20 mouse cellular contexts compared by ENCODE assay signal in genomic region chrX:157468795-157469194, GRCm38 (mm10). TPM values are rescaled to one million over a fixed set of nuclear protein-coding genes. Genes with fewer than 3 reads are reported as not detected.
"Had no signal": no experiment of that assay in that cellular context is flagged by ENCODE, and none has a peak within 500 bp of the region (broad histone marks: within the 10 kb centered on the region; RNA-seq: fewer than 3 reads in every experiment).

No protein-coding gene starts in this region.

- H3K36me3 ChIP-seq: lung, embryonic 15.5 days; midbrain, embryonic 15.5 days; stomach, embryonic 15.5 days had no signal

- H3K9me3 ChIP-seq: lung, embryonic 15.5 days; megakaryocyte, embryonic 14.5 days; midbrain, embryonic 13.5 days; midbrain, embryonic 15.5 days; neural tube, embryonic 12.5 days; stomach, embryonic 15.5 days had no signal

- ATAC-seq: liver, postnatal 0 days; lung, postnatal 0 days; midbrain, embryonic 13.5 days; midbrain, embryonic 15.5 days had no signal

- DNase-seq: liver, postnatal 0 days; lung, adult 2 months; lung, postnatal 14 days; lung, postnatal 36 days; right cerebral cortex, postnatal 14 days; thymus, adult 2 months; thymus, postnatal 25 days; thymus, postnatal 4 days had no signal

- H3K4me2 ChIP-seq: lung, embryonic 15.5 days; midbrain, embryonic 11.5 days; midbrain, embryonic 13.5 days; midbrain, embryonic 15.5 days; neural tube, embryonic 12.5 days; stomach, embryonic 15.5 days had no signal

- H3K27me3 ChIP-seq: lung, embryonic 15.5 days; midbrain, embryonic 13.5 days; midbrain, embryonic 15.5 days; neural tube, embryonic 12.5 days; stomach, embryonic 15.5 days had no signal

- H3K27ac ChIP-seq: lung, embryonic 15.5 days; macrophage; midbrain, embryonic 13.5 days; midbrain, embryonic 15.5 days; neural tube, embryonic 12.5 days; stomach, embryonic 15.5 days; stomach, postnatal 0 days had no signal

- H3K4me3 ChIP-seq: lung, embryonic 15.5 days; megakaryocyte, embryonic 14.5 days; midbrain, embryonic 13.5 days; midbrain, embryonic 15.5 days; neural tube, embryonic 12.5 days; stomach, embryonic 15.5 days had no signal

- H3K4me1 ChIP-seq: lung, embryonic 15.5 days; midbrain, embryonic 13.5 days; midbrain, embryonic 15.5 days; neural tube, embryonic 12.5 days; stomach, embryonic 15.5 days had no signal

- H3K9ac ChIP-seq: liver, postnatal 0 days; lung, embryonic 15.5 days; midbrain, embryonic 13.5 days; midbrain, embryonic 15.5 days; neural tube, embryonic 12.5 days; stomach, embryonic 15.5 days had no signal

RNA-seq across cellular contexts. Expression of gene Phex, which starts 53.7 kb away (rescaled TPM):
- total RNA-seq: monocyte, adult 5-6 weeks had no signal
- polyA plus RNA-seq: liver, postnatal 0 days; macrophage; spleen, adult 2 months; thymus, adult 2 months had no signal
